Mouse (Mus musculus): ENCODE measurements around the gene Nop56. TPM values are rescaled to one million over a fixed set of nuclear protein-coding genes. Genes with fewer than 3 reads are reported as not detected.

Gene Nop56
- 10 to 100 TPM; 37.1 to 37.4 TPM for total RNA-seq (2021)
- long read RNA-seq, experiment 1, transcript Nop56-202 (12 exons, 1,877 nt), result major isoform, 32 of 35 reads
- long read RNA-seq, experiment 1, partial matches to known transcripts, result 0 of 35 reads
- long read RNA-seq, experiment 1, other reads (novel, unspliced or antisense), result 3 of 35 reads
- long read RNA-seq, experiment 2, transcript Nop56-202 (12 exons, 1,877 nt), result major isoform, 20 of 31 reads
- long read RNA-seq, experiment 2, partial matches to known transcripts, result 2 of 31 reads
- long read RNA-seq, experiment 2, other reads (novel, unspliced or antisense), result 9 of 31 reads

DNA sequence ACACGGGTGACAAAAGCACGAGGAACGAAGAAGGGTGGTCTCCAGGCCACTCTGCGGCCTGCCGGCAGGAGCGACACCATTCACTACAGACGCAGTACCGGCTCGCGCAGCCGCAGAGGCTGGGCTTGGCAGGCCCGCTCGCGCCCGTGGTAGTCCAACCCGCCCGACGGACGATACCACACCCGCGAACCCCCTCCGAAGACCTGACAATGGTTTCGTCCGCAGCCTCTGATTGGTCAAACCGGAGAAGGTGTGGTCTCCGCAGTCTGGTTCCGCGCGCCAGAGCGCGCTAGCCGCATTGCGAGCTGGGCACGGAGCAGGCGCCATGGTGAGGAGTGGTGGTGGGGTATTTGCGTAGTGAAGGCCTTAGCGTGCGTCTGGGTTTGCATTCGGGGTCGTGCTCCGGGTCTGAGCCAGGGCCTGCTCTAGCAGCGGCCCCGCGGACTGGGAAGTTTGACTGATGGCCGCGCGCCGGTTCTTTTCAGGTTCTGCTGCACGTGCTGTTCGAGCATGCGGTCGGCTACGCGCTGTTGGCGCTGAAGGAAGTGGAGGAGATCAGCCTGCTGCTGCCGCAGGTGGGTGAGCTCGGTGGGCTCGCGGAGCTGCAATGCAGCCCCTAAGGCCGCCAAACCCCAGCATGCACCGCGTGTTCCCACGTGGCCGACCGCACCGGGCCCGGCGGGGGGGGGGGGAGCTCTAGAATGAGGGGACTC, at the start of gene Nop56:
Gene Nop56 (plus strand): TSS at position 282 of the 713 bp plus-strand sequence.
- DNase-seq, result peak; percentile 98
- intact Hi-C loops (cut with DNase I; ENCODE audit: low total_unique reads), result no loop called here

GRCm38 (mm10) chr2:130246912-130247311, 27.3 kb upstream of the Nop56 start:
- intact Hi-C loops (cut with DNase I; ENCODE audit: low total_unique reads), result loop anchor here (5.0 kb wide), 1 partner anchor 175 kb away; no protein-coding TSS in a partner anchor
- DNase-seq, result no peak

GRCm38 (mm10) chr2:130248226-130248625, 26.0 kb upstream of the Nop56 start:
- no peak for DNase-seq
- intact Hi-C loops (cut with DNase I; ENCODE audit: low total_unique reads), result loop anchor here (5.0 kb wide), 1 partner anchor 176 kb away; no protein-coding TSS in a partner anchor

- intact Hi-C loops (cut with DNase I; ENCODE audit: low total_unique reads), result no loop called here
- no peak for DNase-seq
Observed at GRCm38 (mm10) chr2:130256762-130257161, 17.5 kb upstream of the Nop56 start.

- intact Hi-C loops (cut with DNase I; ENCODE audit: low total_unique reads), result no loop called here
- no peak for DNase-seq
Observed at GRCm38 (mm10) chr2:130260822-130261221, 13.4 kb upstream of the Nop56 start.

GRCm38 (mm10) chr2:130261914-130262313, 12.3 kb upstream of the Nop56 start:
- no peak for DNase-seq
- intact Hi-C loops (cut with DNase I; ENCODE audit: low total_unique reads), result no loop called here

- intact Hi-C loops (cut with DNase I; ENCODE audit: low total_unique reads), result no loop called here
- no peak for DNase-seq
Observed at GRCm38 (mm10) chr2:130262398-130262797, 11.8 kb upstream of the Nop56 start.

DNA sequence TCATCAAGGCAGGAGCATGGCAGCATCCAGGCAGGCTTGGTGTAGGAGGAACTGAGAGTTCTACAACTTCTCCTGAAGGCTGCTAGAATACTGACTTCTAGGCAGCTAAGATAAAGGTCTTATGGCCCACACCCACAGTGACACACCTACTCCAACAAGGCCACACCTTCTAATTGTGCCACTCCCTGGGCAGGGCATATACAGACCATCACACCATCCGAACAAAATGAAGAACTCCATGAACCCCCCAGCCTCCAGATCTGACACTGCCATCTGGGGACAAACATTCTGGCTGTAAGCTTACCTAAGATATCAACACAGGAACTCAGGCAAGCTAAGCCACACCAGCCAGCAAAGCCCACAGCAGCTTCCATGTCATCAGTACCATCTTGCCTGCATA, 8.7 kb upstream of the Nop56 start:
- no peak for DNase-seq
- intact Hi-C loops (cut with DNase I; ENCODE audit: low total_unique reads), result no loop called here

GRCm38 (mm10) chr2:130268074-130268473, 6.2 kb upstream of the Nop56 start:
- no peak for DNase-seq
- intact Hi-C loops (cut with DNase I; ENCODE audit: low total_unique reads), result no loop called here

DNA sequence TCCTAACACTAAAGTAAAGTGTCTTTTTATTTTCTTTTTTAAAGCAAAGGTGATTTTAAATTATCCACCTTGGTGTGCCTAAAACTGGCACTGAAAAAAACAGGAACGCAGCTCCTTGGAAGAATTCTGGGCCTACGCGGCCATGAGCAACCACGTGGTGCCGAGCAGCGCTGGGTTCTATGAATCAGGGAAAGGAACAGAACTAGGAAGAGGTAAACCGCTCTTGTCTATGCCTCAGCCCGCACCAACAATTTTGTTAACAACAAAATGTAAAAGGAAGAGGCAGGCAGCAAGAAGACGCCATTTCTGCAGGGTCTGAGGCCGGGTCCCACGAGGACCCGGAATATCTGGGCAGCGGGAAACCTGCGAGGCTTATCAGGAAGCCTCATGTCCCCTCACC, 498 bp upstream of the Nop56 start:
- DNase-seq, result no peak
- intact Hi-C loops (cut with DNase I; ENCODE audit: low total_unique reads), result no loop called here

GRCm38 (mm10) chr2:130274862-130275261, 632 bp downstream of the Nop56 start:
- intact Hi-C loops (cut with DNase I; ENCODE audit: low total_unique reads), result no loop called here

DNA sequence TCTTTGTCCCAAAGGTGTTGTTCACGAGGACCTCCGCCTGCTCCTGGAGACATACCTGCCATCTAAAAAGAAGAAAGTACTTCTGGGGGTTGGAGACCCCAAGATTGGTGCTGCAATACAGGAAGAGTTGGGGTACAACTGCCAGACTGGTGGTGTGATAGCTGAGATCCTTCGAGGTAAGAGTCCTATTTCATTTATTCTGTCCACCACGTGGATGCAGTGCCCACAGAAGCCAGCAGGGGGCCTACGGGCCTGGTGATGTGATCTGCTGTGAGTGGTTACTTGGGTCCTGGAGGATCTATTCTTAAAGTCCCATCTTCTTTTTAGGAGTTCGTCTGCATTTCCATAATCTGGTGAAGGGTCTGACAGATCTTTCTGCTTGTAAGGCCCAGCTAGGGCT, 1.4 kb downstream of the Nop56 start:
- intact Hi-C loops (cut with DNase I; ENCODE audit: low total_unique reads), result no loop called here
- DNase-seq, result peak; percentile 43

More at GRCm38 (mm10) chr2:130274862-130275261, 632 bp downstream of the Nop56 start:
- no peak for DNase-seq

- no peak for DNase-seq
- intact Hi-C loops (cut with DNase I; ENCODE audit: low total_unique reads), result no loop called here
Observed at GRCm38 (mm10) chr2:130279600-130280091, 5.4 kb downstream of the Nop56 start.

DNA sequence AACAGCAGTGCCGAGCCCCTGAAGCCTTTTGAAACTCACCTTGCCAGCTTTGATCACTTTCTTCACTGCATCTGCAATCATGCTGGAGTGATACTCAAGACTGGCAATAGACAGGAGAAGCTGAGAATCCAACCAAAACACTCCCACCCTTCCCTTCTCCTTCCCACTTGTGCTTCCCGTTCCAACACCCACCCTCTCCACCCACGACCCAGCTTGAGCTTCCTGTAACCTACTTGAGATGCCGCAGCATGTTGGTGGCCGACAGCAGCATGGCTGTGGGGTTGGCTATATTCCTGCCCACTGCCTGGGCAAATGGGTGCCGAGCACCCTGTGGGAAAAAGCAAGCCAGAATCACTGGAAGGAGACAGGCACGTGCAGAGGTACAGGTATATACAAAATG, 6.0 kb downstream of the Nop56 start:
- intact Hi-C loops (cut with DNase I; ENCODE audit: low total_unique reads), result no loop called here
- no peak for DNase-seq

DNA sequence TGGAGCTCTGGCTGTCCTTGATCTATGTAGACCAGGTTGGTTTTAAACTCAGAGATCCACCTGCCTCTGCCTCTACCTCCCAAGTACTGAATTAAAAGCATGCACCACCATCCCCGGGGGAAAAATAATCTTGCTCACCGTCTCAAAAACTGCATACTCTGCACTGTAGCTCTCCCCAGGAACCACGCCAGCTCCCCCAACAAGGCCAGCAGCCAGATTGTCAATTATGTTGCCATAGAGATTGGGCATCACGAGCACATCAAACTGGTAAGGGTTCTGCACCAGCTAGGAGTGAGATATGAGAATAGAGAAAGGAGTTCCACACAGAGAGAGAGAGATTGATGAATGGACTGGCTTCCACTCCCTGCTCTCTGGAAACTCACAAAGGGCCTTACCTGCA, 6.6 kb downstream of the Nop56 start:
- no peak for DNase-seq
- intact Hi-C loops (cut with DNase I; ENCODE audit: low total_unique reads), result no loop called here

DNA sequence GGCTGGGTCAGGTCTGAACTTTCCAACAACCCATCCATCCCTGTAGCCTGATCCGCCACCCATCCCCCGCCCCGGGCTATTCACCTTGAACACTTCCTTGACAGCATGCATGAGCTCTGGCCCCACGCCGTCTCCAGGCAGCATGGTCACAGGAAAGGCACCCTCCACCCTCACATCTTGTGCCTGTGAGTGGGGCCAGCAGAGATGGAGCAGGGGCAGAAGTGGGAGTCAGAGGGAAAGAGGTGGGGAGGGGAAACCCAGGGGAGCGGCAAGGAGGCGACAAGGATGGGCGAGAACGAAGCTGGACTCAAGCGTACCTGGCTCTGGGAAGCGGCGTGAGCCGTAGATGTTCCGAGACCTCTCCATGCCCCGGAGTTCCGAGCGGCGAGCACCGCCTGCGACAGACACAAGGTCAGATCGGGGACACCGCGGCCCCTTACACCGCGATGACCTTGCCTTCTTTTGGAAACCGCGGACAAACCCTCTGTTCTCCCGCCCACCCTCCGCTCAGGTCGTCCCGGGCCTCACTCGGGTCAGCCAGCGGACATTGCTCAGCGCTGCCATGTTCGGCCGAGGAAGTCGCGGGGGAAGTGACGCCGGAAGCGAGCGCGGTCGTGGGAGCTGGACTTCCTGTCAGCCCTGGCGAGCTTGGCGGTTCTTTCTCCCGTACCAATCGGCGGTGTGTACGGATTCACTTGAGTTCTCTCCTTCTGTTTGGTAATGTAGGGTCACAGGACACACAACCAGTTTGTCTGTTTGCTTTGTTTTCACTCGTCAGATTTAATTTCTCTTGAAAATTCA, 9.8 kb downstream of the Nop56 start, which contains the start of gene Idh3b:
Gene Idh3b (minus strand): TSS at position 694 of the 801 bp plus-strand sequence.
- intact Hi-C loops (cut with DNase I; ENCODE audit: low total_unique reads), result no loop called here

DNA sequence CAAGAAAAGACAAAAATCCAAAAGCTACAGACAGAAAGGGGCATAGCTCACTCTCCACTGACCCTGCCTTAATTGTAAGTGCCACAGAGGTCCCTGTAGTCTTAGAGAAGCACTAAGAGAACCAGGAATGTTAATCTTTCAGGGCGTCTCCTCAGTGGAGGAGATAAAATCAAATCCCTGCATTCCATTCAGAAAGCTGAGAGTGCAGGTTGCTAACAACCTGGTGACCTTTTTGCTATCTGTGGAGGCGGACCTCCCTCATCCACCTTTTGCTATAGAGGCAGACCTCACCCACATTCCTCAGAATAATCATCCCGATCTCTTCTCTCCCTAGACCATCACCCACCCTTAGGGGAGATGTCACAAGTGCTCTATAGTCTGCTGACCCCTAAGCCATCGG, 14.9 kb downstream of the Nop56 start:
- intact Hi-C loops (cut with DNase I; ENCODE audit: low total_unique reads), result no loop called here

More for the DNA sequence above, 9.8 kb downstream of the Nop56 start, which contains the start of gene Idh3b:
- DNase-seq, result peak; percentile 93

DNA sequence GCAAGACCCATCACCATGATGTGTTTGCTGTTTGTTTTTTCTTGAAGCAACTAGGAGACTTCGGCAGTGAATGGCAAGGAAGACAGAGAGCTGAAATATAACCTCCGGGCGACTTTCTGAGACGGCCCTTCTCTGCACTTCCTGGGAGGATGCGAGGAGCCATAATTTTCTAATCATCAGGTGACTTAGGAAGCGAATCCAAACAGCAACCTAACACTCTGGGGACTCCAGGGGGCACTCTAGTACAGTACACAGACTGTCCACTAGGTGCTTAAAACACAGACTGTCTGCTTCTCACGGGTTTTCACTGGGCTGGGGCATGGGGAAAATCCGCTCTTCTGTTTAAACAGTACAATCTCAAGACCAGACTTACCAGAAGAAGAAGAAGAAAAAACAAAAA, 17.2 kb downstream of the Nop56 start:
- DNase-seq, result peak; percentile 49
- intact Hi-C loops (cut with DNase I; ENCODE audit: low total_unique reads), result loop anchor here (5.0 kb wide), 1 partner anchor 121 kb away; no protein-coding TSS in a partner anchor

More for the DNA sequence above, 14.9 kb downstream of the Nop56 start:
- no peak for DNase-seq

DNA sequence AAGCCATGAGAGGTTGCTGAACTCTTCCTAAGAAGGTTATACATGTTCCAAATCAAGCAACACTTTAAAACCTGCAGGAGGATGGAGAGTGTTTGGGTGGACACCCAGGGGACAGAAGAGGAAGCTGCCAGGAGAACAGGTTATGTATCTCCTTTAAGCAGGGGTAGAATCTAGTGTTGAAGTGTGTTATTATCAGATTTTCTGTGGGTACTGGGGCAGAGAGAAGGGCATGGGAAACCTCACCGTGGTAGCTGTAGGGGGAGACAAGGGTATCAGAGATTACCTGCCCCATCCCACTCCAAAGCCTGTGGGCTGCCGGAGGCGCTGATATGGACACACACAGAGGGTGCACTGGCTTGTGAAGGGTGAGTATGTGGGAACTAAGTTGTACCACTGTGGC, 18.8 kb downstream of the Nop56 start:
- intact Hi-C loops (cut with DNase I; ENCODE audit: low total_unique reads), result loop anchor here (5.0 kb wide), 1 partner anchor 119 kb away; no protein-coding TSS in a partner anchor
- no peak for DNase-seq

GRCm38 (mm10) chr2:130293486-130293885, 19.3 kb downstream of the Nop56 start:
- intact Hi-C loops (cut with DNase I; ENCODE audit: low total_unique reads), result loop anchor here (5.0 kb wide), 1 partner anchor 119 kb away; no protein-coding TSS in a partner anchor

More at GRCm38 (mm10) chr2:130293486-130293885, 19.3 kb downstream of the Nop56 start:
- no peak for DNase-seq

Data from gastrocnemius, postnatal 14 days (tissue).